Mouse (Mus musculus): ENCODE data around the gene Pex5. TPM values are rescaled to one million over a fixed set of nuclear protein-coding genes. Genes with fewer than 3 reads are reported as not detected.

Gene Pex5
- polyA plus RNA-seq, 1 experiment: 18.5 TPM

GRCm38 (mm10) chr6:124374683-124375082, 40.2 kb downstream of the Pex5 start:
- Histone ChIP-seq H3K4me3 (ENCODE audit: extremely low read depth, insufficient read depth, insufficient read length) (no peak overlapping the region), H3K27ac (ENCODE audit: insufficient read depth, low read length) (no peak overlapping the region), H3K27me3 (ENCODE audit: control insufficient read depth, insufficient read depth, low read length) (no peaks in the 10 kb centered on the region), H3K4me1 (ENCODE audit: control insufficient read depth, insufficient read depth, insufficient read length) (peaks cover 13% of the 10 kb centered on the region; the same call in 1 of the 2 replicates), H3K36me3 (ENCODE audit: control insufficient read depth, insufficient read depth, low read length) (no peaks in the 10 kb centered on the region)
- TF ChIP-seq CTCF (IDR thresholded peaks at IDR 0.05; ENCODE audit: extremely low read depth, insufficient read depth, insufficient read length, insufficient replicate concordance): no peak
- no peak for TF ChIP-seq POLR2A (IDR thresholded peaks at IDR 0.05; ENCODE audit: low read depth, low read length)
- WGBS: 27% methylated on average over 4 of the region's 4 CpGs
- DNase-seq (ENCODE audit: low read depth in 1 of 2, low spot score in 2 of 2): no peak

GRCm38 (mm10) chr6:124373584-124374206, 41.2 kb downstream of the Pex5 start:
- H3K4me1 ChIP-seq (ENCODE audit: control insufficient read depth, insufficient read depth, insufficient read length): peaks cover 13% of the 10 kb centered on the region; the same call in 1 of the 2 replicates
- DNase-seq (ENCODE audit: low read depth in 1 of 2, low spot score in 2 of 2): no peak
- WGBS: 37% methylated on average over 6 of the region's 6 CpGs
- no peak overlapping the region for H3K4me3 ChIP-seq (ENCODE audit: extremely low read depth, insufficient read depth, insufficient read length)
- TF ChIP-seq POLR2A (IDR thresholded peaks at IDR 0.05; ENCODE audit: low read depth, low read length) (no peak), CTCF (IDR thresholded peaks at IDR 0.05; ENCODE audit: extremely low read depth, insufficient read depth, insufficient read length, insufficient replicate concordance) (no peak)
- peak overlapping the region; percentile 18; the same call in 1 of the 2 replicates for H3K27ac ChIP-seq (ENCODE audit: insufficient read depth, low read length)
- H3K36me3 ChIP-seq (ENCODE audit: control insufficient read depth, insufficient read depth, low read length): no peaks in the 10 kb centered on the region
- no peaks in the 10 kb centered on the region for H3K27me3 ChIP-seq (ENCODE audit: control insufficient read depth, insufficient read depth, low read length)

DNA sequence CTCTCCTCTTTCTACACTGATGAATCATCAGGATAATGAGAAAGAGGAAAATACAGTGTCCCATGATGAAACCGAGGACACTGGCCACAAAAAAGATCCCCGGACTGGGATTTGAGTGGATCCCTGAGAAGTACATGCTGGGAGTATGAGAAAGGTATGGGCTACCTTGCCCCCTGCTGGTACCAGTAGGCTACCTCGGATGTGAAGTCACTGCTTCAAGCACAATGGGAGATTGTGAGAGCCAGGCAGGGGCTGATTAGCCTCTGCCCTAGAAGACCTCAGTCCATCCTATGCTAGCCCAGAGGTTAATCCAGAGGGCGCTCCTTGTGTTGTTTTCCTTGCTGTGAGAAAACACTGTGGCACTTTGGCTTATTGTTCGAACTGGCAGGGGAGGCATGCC, 50.5 kb downstream of the Pex5 start:
- no peak overlapping the region for H3K27ac ChIP-seq (ENCODE audit: insufficient read depth, low read length)
- no peak overlapping the region for H3K4me3 ChIP-seq (ENCODE audit: extremely low read depth, insufficient read depth, insufficient read length)
- 75% methylated on average over 5 of the region's 5 CpGs for WGBS
- no peaks in the 10 kb centered on the region for H3K27me3 ChIP-seq (ENCODE audit: control insufficient read depth, insufficient read depth, low read length)
- no peak for TF ChIP-seq POLR2A (IDR thresholded peaks at IDR 0.05; ENCODE audit: low read depth, low read length)
- TF ChIP-seq CTCF (IDR thresholded peaks at IDR 0.05; ENCODE audit: extremely low read depth, insufficient read depth, insufficient read length, insufficient replicate concordance): no peak
- no peak for DNase-seq (ENCODE audit: low read depth in 1 of 2, low spot score in 2 of 2)
- H3K4me1 ChIP-seq (ENCODE audit: control insufficient read depth, insufficient read depth, insufficient read length): no peaks in the 10 kb centered on the region; the same call in 1 of the 2 replicates
- no peaks in the 10 kb centered on the region for H3K36me3 ChIP-seq (ENCODE audit: control insufficient read depth, insufficient read depth, low read length)

DNA sequence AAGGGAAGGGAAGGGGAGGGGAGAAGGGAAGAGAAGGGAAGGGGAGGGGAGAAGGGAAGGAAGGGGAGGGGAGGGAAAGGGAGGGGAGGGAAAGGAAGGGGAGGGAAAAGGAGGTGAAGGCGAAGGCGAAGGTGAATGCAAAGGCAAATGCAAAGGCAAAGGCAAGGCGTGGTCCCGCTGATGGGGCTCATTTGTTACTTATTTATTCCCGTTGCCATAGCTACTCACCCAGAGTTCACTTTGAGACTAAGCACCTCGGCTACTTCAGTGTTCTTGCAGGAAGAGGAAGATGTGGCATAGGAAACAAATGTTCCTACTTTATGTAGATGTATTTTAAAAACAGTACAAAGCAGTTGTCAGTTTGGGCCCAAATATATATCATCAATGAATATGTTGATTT, 54.3 kb downstream of the Pex5 start:
- TF ChIP-seq CTCF (IDR thresholded peaks at IDR 0.05; ENCODE audit: extremely low read depth, insufficient read depth, insufficient read length, insufficient replicate concordance) (no peak), POLR2A (IDR thresholded peaks at IDR 0.05; ENCODE audit: low read depth, low read length) (no peak)
- WGBS: 43% methylated on average over 6 of the region's 6 CpGs
- no peak for DNase-seq (ENCODE audit: low read depth in 1 of 2, low spot score in 2 of 2)
- H3K36me3 ChIP-seq (ENCODE audit: control insufficient read depth, insufficient read depth, low read length): no peaks in the 10 kb centered on the region
- no peaks in the 10 kb centered on the region for H3K27me3 ChIP-seq (ENCODE audit: control insufficient read depth, insufficient read depth, low read length)
- H3K4me1 ChIP-seq (ENCODE audit: control insufficient read depth, insufficient read depth, insufficient read length): no peaks in the 10 kb centered on the region; the same call in 1 of the 2 replicates
- no peak overlapping the region for H3K27ac ChIP-seq (ENCODE audit: insufficient read depth, low read length)
- no peak overlapping the region for H3K4me3 ChIP-seq (ENCODE audit: extremely low read depth, insufficient read depth, insufficient read length)

DNA sequence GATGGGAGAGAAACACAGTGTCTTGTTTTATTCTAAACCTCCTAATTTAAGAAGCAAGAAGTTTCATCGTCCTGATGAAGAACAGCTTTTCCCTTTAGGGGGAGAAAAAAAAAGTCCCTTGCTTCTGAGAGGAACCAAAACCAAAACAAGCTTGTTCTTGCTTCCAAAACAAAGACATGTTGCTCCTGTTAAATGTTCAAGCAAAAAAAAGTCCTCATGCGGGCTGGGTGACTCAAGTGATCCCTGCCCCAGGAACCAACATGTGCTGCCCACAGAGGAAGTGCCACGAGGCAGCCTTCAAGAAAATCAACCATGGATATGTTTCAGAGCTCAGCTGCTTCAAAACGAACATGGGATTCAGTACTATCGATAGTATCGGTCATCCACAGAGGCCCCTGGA, 55.9 kb downstream of the Pex5 start:
- H3K27ac ChIP-seq (ENCODE audit: insufficient read depth, low read length): no peak overlapping the region
- no peaks in the 10 kb centered on the region; the same call in 1 of the 2 replicates for H3K4me1 ChIP-seq (ENCODE audit: control insufficient read depth, insufficient read depth, insufficient read length)
- no peak for TF ChIP-seq POLR2A (IDR thresholded peaks at IDR 0.05; ENCODE audit: low read depth, low read length)
- TF ChIP-seq CTCF (IDR thresholded peaks at IDR 0.05; ENCODE audit: extremely low read depth, insufficient read depth, insufficient read length, insufficient replicate concordance): no peak
- no peak for DNase-seq (ENCODE audit: low read depth in 1 of 2, low spot score in 2 of 2)
- H3K36me3 ChIP-seq (ENCODE audit: control insufficient read depth, insufficient read depth, low read length): no peaks in the 10 kb centered on the region
- H3K27me3 ChIP-seq (ENCODE audit: control insufficient read depth, insufficient read depth, low read length): no peaks in the 10 kb centered on the region
- WGBS: 50% methylated on average over 6 of the region's 6 CpGs
- H3K4me3 ChIP-seq (ENCODE audit: extremely low read depth, insufficient read depth, insufficient read length): no peak overlapping the region

GRCm38 (mm10) chr6:124353246-124353645, 61.6 kb downstream of the Pex5 start:
- TF ChIP-seq POLR2A (IDR thresholded peaks at IDR 0.05; ENCODE audit: low read depth, low read length) (no peak), CTCF (IDR thresholded peaks at IDR 0.05; ENCODE audit: extremely low read depth, insufficient read depth, insufficient read length, insufficient replicate concordance) (no peak)
- Histone ChIP-seq H3K27me3 (ENCODE audit: control insufficient read depth, insufficient read depth, low read length) (no peaks in the 10 kb centered on the region), H3K4me1 (ENCODE audit: control insufficient read depth, insufficient read depth, insufficient read length) (no peaks in the 10 kb centered on the region), H3K4me3 (ENCODE audit: extremely low read depth, insufficient read depth, insufficient read length) (no peak overlapping the region), H3K27ac (ENCODE audit: insufficient read depth, low read length) (no peak overlapping the region), H3K36me3 (ENCODE audit: control insufficient read depth, insufficient read depth, low read length) (no peaks in the 10 kb centered on the region)
- WGBS: 66% methylated on average over 2 of the region's 2 CpGs
- no peak for DNase-seq (ENCODE audit: low read depth in 1 of 2, low spot score in 2 of 2)

Other genes with a start within 250 kb of the Pex5 start
- not detected in 2 replicates for gene Vmn2r27, start 183.2 kb downstream of the Pex5 start, polyA plus RNA-seq (2012; rRNA removed)
- gene Cd163, start 110.4 kb downstream of the Pex5 start, polyA plus RNA-seq (2012; rRNA removed): 1.7 and 2.3 TPM in 2 replicates
- 0.68 and 0.95 TPM in 2 replicates for gene Clstn3, start 49.7 kb upstream of the Pex5 start, polyA plus RNA-seq (2012; rRNA removed)
- gene C1rl, start 78.0 kb upstream of the Pex5 start, polyA plus RNA-seq (2012; rRNA removed): 1.3 and 1.5 TPM in 2 replicates
- 17.8 and 20.1 TPM in 2 replicates for gene C1ra, start 97.3 kb upstream of the Pex5 start, polyA plus RNA-seq (2012; rRNA removed)
- gene C1s1, start 127.3 kb upstream of the Pex5 start, polyA plus RNA-seq (2012; rRNA removed): 30.0 and 39.4 TPM in 2 replicates
- gene C1rb, start 155.2 kb upstream of the Pex5 start, polyA plus RNA-seq (2012; rRNA removed): 0.05 TPM in 1 of 2 replicates, not detected in the other
- gene C1s2, start 221.0 kb upstream of the Pex5 start, polyA plus RNA-seq (2012; rRNA removed): 0.04 and 0.07 TPM in 2 replicates
- 65.1 and 70.0 TPM in 2 replicates for gene Lpcat3, start 248.0 kb upstream of the Pex5 start, polyA plus RNA-seq (2012; rRNA removed)

Measured in spleen, adult 2 months (tissue).